Mouse (Mus musculus): ENCODE results near the gene Tsga13.

The Tsga13 gene

DNA sequence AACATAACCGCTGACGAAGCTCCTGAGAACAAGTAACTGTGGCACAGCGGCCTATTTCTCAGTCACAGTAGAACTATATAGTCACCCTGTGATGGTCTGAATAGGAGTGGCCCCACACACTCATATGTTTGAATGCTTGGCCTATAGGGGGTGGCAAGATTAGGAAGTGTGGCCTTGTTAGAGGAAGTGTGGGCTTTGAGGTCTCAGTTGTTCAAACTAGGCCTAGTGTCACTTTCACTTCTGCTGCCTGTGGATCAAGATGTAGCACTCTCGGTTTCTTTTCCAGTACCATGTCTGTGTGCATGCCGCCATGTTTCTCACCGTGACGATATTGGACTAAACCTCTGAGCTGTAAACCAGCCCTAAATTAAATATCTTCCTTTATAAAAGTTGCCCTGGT lies 59.4 kb downstream of the Tsga13 start:
- no peak for DNase-seq (ENCODE audit: low read depth)

GRCm38 (mm10) chr6:30855205-30855604 lies 60.2 kb downstream of the Tsga13 start:
- DNase-seq (ENCODE audit: low read depth): no peak

DNA sequence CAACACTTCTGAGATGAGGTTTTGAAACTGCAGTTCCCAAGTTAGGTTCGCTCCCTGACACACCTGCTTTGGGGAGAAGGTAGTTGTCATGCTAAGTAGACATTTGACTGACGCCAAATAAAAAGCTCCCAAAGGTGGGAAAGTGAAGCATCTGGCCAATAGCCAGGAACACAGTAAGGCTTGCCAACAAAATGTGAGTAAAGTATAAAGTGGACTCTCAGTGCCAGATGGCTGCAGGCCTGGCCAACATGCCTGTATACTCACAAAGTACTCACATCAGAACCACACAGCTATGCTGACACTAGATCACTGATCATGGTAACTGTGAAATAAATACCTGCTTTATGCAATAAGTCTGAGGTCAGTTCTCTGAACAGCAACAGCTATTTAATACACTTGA lies 65.6 kb downstream of the Tsga13 start:
- peak; percentile 25 for DNase-seq (ENCODE audit: low read depth)
